7 mouse cellular contexts compared by ENCODE assay signal in genomic region chr5:74065565-74066275, GRCm38 (mm10). TPM values are rescaled to one million over a fixed set of nuclear protein-coding genes. Genes with fewer than 3 reads are reported as not detected.
DNase-seq lines count a peak whose midpoint lies in the region; ATAC-seq lines count a peak whose summit lies in the region.

No protein-coding gene starts in this region.

- peak; percentile 39 for DNase-seq in urinary bladder, postnatal 14 days (ENCODE audit: low spot score)
- DNase-seq in urinary bladder, postnatal 36 days (ENCODE audit: low spot score in 2 of 2), result no peak
- DNase-seq in hindbrain, embryonic 14.5 days (ENCODE audit: low spot score), result no peak
- no peak for DNase-seq in thymus, postnatal 36 days

- H3K9me3 ChIP-seq in hindbrain, embryonic 14.5 days (ENCODE audit: control insufficient read depth, low read length), result no peaks in the 10 kb centered on the region
- H3K9me3 ChIP-seq in liver, embryonic 15.5 days (replicated peaks), result no peaks in the 10 kb centered on the region
- no peaks in the 10 kb centered on the region for H3K9me3 ChIP-seq in stomach, embryonic 15.5 days

- H3K4me1 ChIP-seq in hindbrain, embryonic 14.5 days (replicated peaks; ENCODE audit: control insufficient read depth, insufficient read depth, low read length), result peaks cover 32% of the 10 kb centered on the region
- H3K4me1 ChIP-seq in liver, embryonic 15.5 days (replicated peaks), result peaks cover 75% of the 10 kb centered on the region
- H3K4me1 ChIP-seq in stomach, embryonic 15.5 days, result peaks cover 40% of the 10 kb centered on the region

- H3K4me2 ChIP-seq in hindbrain, embryonic 14.5 days (replicated peaks), result peak overlapping the region; percentile 77
- H3K4me2 ChIP-seq in liver, embryonic 15.5 days, result peak overlapping the region; percentile 97
- peak overlapping the region; percentile 67 for H3K4me2 ChIP-seq in stomach, embryonic 15.5 days

- H3K4me3 ChIP-seq in hindbrain, embryonic 14.5 days (replicated peaks; ENCODE audit: low read length), result no peak overlapping the region
- peak overlapping the region; percentile 75 for H3K4me3 ChIP-seq in liver, embryonic 15.5 days (replicated peaks)
- peak overlapping the region; percentile 73 for H3K4me3 ChIP-seq in stomach, embryonic 15.5 days (replicated peaks)

- ATAC-seq in hindbrain, embryonic 14.5 days (ENCODE audit: low FRiP score), result no peak
- ATAC-seq in liver, embryonic 15.5 days (ENCODE audit: insufficient read depth), result peak; percentile 70
- ATAC-seq in stomach, embryonic 15.5 days (ENCODE audit: insufficient read depth, low FRiP score, low read depth), result peak; percentile 37; the same call in 1 of the 2 replicates
- no peak for ATAC-seq in granulocyte monocyte progenitor cell, adult 5-6 weeks (replicated peaks; ENCODE audit: poor library complexity, severe bottlenecking)

- no peak overlapping the region for H3K27ac ChIP-seq in hindbrain, embryonic 14.5 days
- H3K27ac ChIP-seq in liver, embryonic 15.5 days (replicated peaks), result peak overlapping the region; percentile 94
- peak overlapping the region; percentile 93 for H3K27ac ChIP-seq in stomach, embryonic 15.5 days

- 0 out of 2 replicates have a peak overlapping the region, but pooled peaks have one; percentile 94 for H3K9ac ChIP-seq in hindbrain, embryonic 14.5 days
- H3K9ac ChIP-seq in liver, embryonic 15.5 days, result peak overlapping the region; percentile 87
- no peak overlapping the region for H3K9ac ChIP-seq in stomach, embryonic 15.5 days

- H3K27me3 ChIP-seq in hindbrain, embryonic 14.5 days (ENCODE audit: control insufficient read depth, insufficient read depth, low read length), result no peaks in the 10 kb centered on the region
- no peaks in the 10 kb centered on the region for H3K27me3 ChIP-seq in liver, embryonic 15.5 days
- H3K27me3 ChIP-seq in stomach, embryonic 15.5 days (replicated peaks), result no peaks in the 10 kb centered on the region

- WGBS in hindbrain, embryonic 14.5 days, result 56% methylated on average over 11 of the region's 11 CpGs
- WGBS in liver, embryonic 15.5 days (ENCODE audit: insufficient replicate concordance), result 32% methylated on average over 11 of the region's 11 CpGs
- WGBS in stomach, embryonic 15.5 days, result 47% methylated on average over 11 of the region's 11 CpGs

- H3K36me3 ChIP-seq in hindbrain, embryonic 14.5 days (replicated peaks; ENCODE audit: control insufficient read depth, insufficient read depth), result no peaks in the 10 kb centered on the region
- 0 out of 2 replicates have a peak, but pooled peaks cover 6% of the 10 kb centered on the region for H3K36me3 ChIP-seq in liver, embryonic 15.5 days (replicated peaks)
- H3K36me3 ChIP-seq in stomach, embryonic 15.5 days, result no peaks in the 10 kb centered on the region

RNA-seq across cellular contexts. Expression of gene Usp46, which starts 2.5 kb away (rescaled TPM):
- 41.1 and 48.7 TPM in 2 replicates for polyA plus RNA-seq in hindbrain, embryonic 14.5 days (2014; fragmentation: Nextera tagmentation; extraction: Ambion mirVana)
- 19.6 and 20.9 TPM in 2 replicates for polyA plus RNA-seq in liver, embryonic 15.5 days (2015; fragmentation: Nextera tagmentation; extraction: Ambion mirVana)
- polyA plus RNA-seq in stomach, embryonic 15.5 days (2015; fragmentation: Nextera tagmentation; extraction: Ambion mirVana), result 27.4 and 27.7 TPM in 2 replicates
- total RNA-seq in granulocyte monocyte progenitor cell, adult 5-6 weeks (2014; fragmentation: Nextera tagmentation), result 8.4 and 11.9 TPM in 2 replicates
- total RNA-seq in granulocyte monocyte progenitor cell, adult 5-6 weeks (2017), result 10.9 and 26.9 TPM in 2 replicates

Comparison
In these comparisons a context has a peak if more than half of its experiments do, and no peak if none do; other contexts are left out.
1. ATAC-seq: peak in liver, embryonic 15.5 days (single experiment) and stomach, embryonic 15.5 days (single experiment); none in hindbrain, embryonic 14.5 days (single experiment) and granulocyte monocyte progenitor cell, adult 5-6 weeks (single experiment).
2. Peak in every context shown above with its lines, with median percentiles within 50 percentile points of each other: H3K4me2 ChIP-seq.